ENCODE assay signal across 16 mouse cellular contexts in genomic region chr4:98142879-98143436, GRCm38 (mm10).
DNase-seq lines count a peak whose midpoint lies in the region; ATAC-seq and TF ChIP-seq lines count a peak whose summit lies in the region.
"Had no signal": no experiment of that assay in that cellular context is flagged by ENCODE, and none has a peak within 500 bp of the region (broad histone marks: within the 10 kb centered on the region; RNA-seq: fewer than 3 reads in every experiment).

No protein-coding gene starts in this region.

- in situ Hi-C loops in Patski (cut with MboI; ENCODE audit: low pct_unique_long_range_greater_than_20kb) = no loop called here

- intact Hi-C loops in heart, postnatal 10 days (cut with DNase I) = no loop called here
- intact Hi-C loops in left cerebral cortex, postnatal 36 days (cut with DNase I) = no loop called here

- H3K27ac ChIP-seq in kidney, embryonic 16.5 days (ENCODE audit: low read length) = no peak overlapping the region
- H3K27ac ChIP-seq: forebrain, embryonic 12.5 days; liver, embryonic 13.5 days; neural tube, embryonic 12.5 days; stomach, embryonic 15.5 days had no signal

- no peak for TF ChIP-seq CTCF in Patski (IDR thresholded peaks at IDR 0.05)

- H3K27me3 ChIP-seq in kidney, embryonic 16.5 days (ENCODE audit: insufficient read depth, low read length) = no peaks in the 10 kb centered on the region
- H3K27me3 ChIP-seq in Patski = no peaks in the 10 kb centered on the region
- H3K27me3 ChIP-seq: forebrain, embryonic 12.5 days; liver, embryonic 13.5 days; neural tube, embryonic 12.5 days; stomach, embryonic 15.5 days had no signal

- no peak overlapping the region for H3K4me2 ChIP-seq in kidney, embryonic 16.5 days (replicated peaks; ENCODE audit: low read depth, low read length)
- H3K4me2 ChIP-seq: forebrain, embryonic 12.5 days; liver, embryonic 13.5 days; neural tube, embryonic 12.5 days; stomach, embryonic 15.5 days had no signal

- no peaks in the 10 kb centered on the region for H3K9me3 ChIP-seq in kidney, embryonic 16.5 days (ENCODE audit: low read length)
- H3K9me3 ChIP-seq: forebrain, embryonic 12.5 days; liver, embryonic 13.5 days; neural tube, embryonic 12.5 days; stomach, embryonic 15.5 days had no signal

- ATAC-seq in kidney, embryonic 16.5 days (ENCODE audit: low FRiP score, low TSS enrichment) = peak; percentile 70; the same call in 1 of the 2 replicates
- peak; percentile 85 for ATAC-seq in Patski
- ATAC-seq: hindbrain, embryonic 16.5 days had no signal

- POLR2A ChIA-PET in Patski (lab: Charles Lee) = no interaction called here

- CTCF ChIA-PET in Patski (lab: Charles Lee) = no interaction called here

- no peaks in the 10 kb centered on the region for H3K36me3 ChIP-seq in kidney, embryonic 16.5 days (ENCODE audit: insufficient read depth, low read length)
- H3K36me3 ChIP-seq: forebrain, embryonic 12.5 days; liver, embryonic 13.5 days; neural tube, embryonic 12.5 days; stomach, embryonic 15.5 days had no signal

- H3K4me1 ChIP-seq in kidney, embryonic 16.5 days (ENCODE audit: insufficient read depth, low read length) = peaks cover 5% of the 10 kb centered on the region; the same call in 1 of the 2 replicates
- H3K4me1 ChIP-seq: forebrain, embryonic 12.5 days; liver, embryonic 13.5 days; neural tube, embryonic 12.5 days; stomach, embryonic 15.5 days had no signal

- 33% methylated on average over 1 of the region's 1 CpGs for WGBS in kidney, embryonic 16.5 days

- no peak for DNase-seq in kidney, postnatal 36 days
- no peak for DNase-seq in Patski (ENCODE audit: low read depth, low spot score)
- DNase-seq in heart, adult 9 months (ENCODE audit: low spot score in 2 of 2) = peak; percentile 84 to 89
- DNase-seq in heart, postnatal 10 days = peak; percentile 67 to 75
- DNase-seq in left cerebral cortex, postnatal 36 days (ENCODE audit: low spot score in 2 of 2) = no peak
- DNase-seq in ovary, postnatal 36 days (ENCODE audit: low spot score) = no peak
- DNase-seq in testis, postnatal 14 days (ENCODE audit: low spot score) = no peak
- DNase-seq: adrenal gland, adult 8-10 months; cerebellum, postnatal 10 days; embryo, embryonic 11 days; liver, embryonic 13.5 days had no signal

- H3K4me3 ChIP-seq in kidney, embryonic 16.5 days (ENCODE audit: low read length) = no peak overlapping the region
- H3K4me3 ChIP-seq: forebrain, embryonic 12.5 days; liver, embryonic 13.5 days; neural tube, embryonic 12.5 days; stomach, embryonic 15.5 days had no signal

- no peak overlapping the region for H3K9ac ChIP-seq in kidney, embryonic 16.5 days (replicated peaks; ENCODE audit: low read length)
- H3K9ac ChIP-seq: forebrain, embryonic 12.5 days; liver, embryonic 13.5 days; neural tube, embryonic 12.5 days; stomach, embryonic 15.5 days had no signal

Comparison
In these comparisons a context has a peak if more than half of its experiments do, and no peak if none do; other contexts are left out.
1. DNase-seq: peak in heart, adult 9 months (2 of 2) and heart, postnatal 10 days (2 of 2); none in kidney, postnatal 36 days (0 of 2), Patski (single experiment), left cerebral cortex, postnatal 36 days (0 of 2), ovary, postnatal 36 days (single experiment) and testis, postnatal 14 days (single experiment).